Mouse (Mus musculus) CH12.LX (cell line): ENCODE results near the gene Sepsecs.

Experiments
- MAFK ChIP-seq: IDR thresholded peaks from 2 replicates; pipeline ENCODE4 v1.6.1; 2011; ENCODE audit warnings: low read length, improper control_type of control experiment; ENCODE audit not compliant: insufficient replicate concordance
- ZMIZ1 ChIP-seq: IDR thresholded peaks from 2 replicates; pipeline ENCODE4 v1.6.1; 2012; ENCODE audit warnings: low read depth, mild to moderate bottlenecking, inconsistent platforms, low read length, improper control_type of control experiment

DNA sequence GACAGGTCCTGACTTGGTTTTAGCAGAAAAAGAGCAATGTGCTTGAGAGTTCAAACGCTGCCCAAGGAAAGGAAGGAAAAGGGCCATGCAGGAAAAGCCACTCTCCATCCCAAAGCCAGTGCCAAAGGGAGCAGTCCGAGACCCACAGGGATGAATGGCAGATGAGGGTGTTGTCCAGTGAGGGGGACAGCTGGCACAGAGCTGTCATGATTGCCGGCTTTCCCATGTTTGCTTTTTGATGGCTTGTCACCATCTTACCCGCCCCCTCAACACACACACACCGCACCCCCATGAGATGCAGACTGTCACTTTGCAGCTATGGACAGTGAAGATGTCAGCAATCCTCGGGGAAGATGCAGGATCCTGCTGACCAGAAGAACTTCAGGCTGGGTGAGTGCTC lies 40.3 kb downstream of the Sepsecs start:
- TF ChIP-seq ZMIZ1 (no peak), MAFK (no peak)
